Mouse (Mus musculus) kidney, adult 2 months (tissue): ENCODE results near the gene Mllt10. TPM values are rescaled to one million over a fixed set of nuclear protein-coding genes. Genes with fewer than 3 reads are reported as not detected.

Source experiments
- DNase-seq: peaks from one replicate; pipeline ENCODE4 v3.0.0; 2021
- H3K27ac ChIP-seq: fragments of 200-500 bp; 2 replicates; pipeline ENCODE4 v1.5.1; 2012; ENCODE audit warnings: low read depth, low read length, control low read depth, inconsistent platforms; ENCODE audit not compliant: insufficient read depth
- H3K27me3 ChIP-seq: fragments of 200-500 bp; replicated peaks from 2 replicates; pipeline ENCODE4 v1.6.1; 2012; ENCODE audit warnings: mild to moderate bottlenecking, moderate library complexity, low read length, inconsistent platforms; ENCODE audit not compliant: control insufficient read depth, insufficient read depth
- H3K36me3 ChIP-seq: fragments of 200-500 bp; 2 replicates; pipeline ENCODE4 v1.6.1; 2012; ENCODE audit warnings: mild to moderate bottlenecking, moderate library complexity, low read length, inconsistent platforms; ENCODE audit not compliant: control insufficient read depth, insufficient read depth
- H3K4me1 ChIP-seq: fragments of 200-500 bp; 2 replicates; pipeline ENCODE4 v1.6.1; 2011; ENCODE audit warnings: low read length; ENCODE audit not compliant: control insufficient read depth, insufficient read depth
- H3K4me3 ChIP-seq: fragments of 200-500 bp; 2 replicates; pipeline ENCODE4 v1.5.1; 2011; ENCODE audit warnings: mild to moderate bottlenecking, low read depth, low read length, control low read depth; ENCODE audit not compliant: insufficient read depth
- CTCF ChIP-seq: fragments of 200-500 bp; conservative IDR thresholded peaks from 2 replicates; pipeline ENCODE4 v1.5.1; 2011; ENCODE audit warnings: low read depth, mild to moderate bottlenecking, control low read depth, low read length, moderate library complexity, mixed read lengths; ENCODE audit not compliant: insufficient read depth, insufficient read length
- POLR2A ChIP-seq: fragments of 200-500 bp; IDR thresholded peaks from one replicate; pipeline ENCODE4 v1.6.1; 2011; ENCODE audit warnings: low read depth, low read length, control low read depth
- WGBS: fragments of 180-500 bp; shearing (Covaris S2); methylation state at CpG from one replicate; pipeline ENCODE4 v1.1.7; 2018; 5-methylcytosine and 5-hydroxymethylcytosine counted together
- polyA plus RNA-seq: library from polyadenylated mRNA; depleted of rRNA; stranded (reverse); fragments of >200 nt; gene quantifications from 2 replicates; pipeline ENCODE4 v1.2.3, GENCODE M21; 2012

Mllt10 gene
- polyA plus RNA-seq, 1 experiment: 32.7 TPM

DNA sequence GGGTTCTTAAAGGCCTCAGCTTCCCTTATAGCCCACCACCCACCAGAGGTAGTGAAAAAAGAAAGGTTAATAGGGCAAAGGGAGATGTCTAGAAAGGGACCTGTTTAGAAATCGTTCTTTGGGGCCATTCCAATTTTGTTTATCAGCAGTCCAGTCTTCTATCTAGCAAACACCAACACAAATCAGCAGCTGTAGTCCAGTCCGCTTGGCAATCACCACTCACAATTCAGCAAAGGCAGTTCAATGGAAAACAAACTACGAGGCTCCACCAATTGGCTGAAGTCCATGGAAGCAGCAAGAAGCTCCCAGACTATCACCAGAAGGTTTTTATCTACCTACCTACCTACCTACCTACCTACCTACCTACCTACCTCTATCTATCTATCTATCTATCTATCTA is 101.1 kb downstream of the Mllt10 start:
- no peaks in the 10 kb centered on the region for H3K4me1 ChIP-seq

DNA sequence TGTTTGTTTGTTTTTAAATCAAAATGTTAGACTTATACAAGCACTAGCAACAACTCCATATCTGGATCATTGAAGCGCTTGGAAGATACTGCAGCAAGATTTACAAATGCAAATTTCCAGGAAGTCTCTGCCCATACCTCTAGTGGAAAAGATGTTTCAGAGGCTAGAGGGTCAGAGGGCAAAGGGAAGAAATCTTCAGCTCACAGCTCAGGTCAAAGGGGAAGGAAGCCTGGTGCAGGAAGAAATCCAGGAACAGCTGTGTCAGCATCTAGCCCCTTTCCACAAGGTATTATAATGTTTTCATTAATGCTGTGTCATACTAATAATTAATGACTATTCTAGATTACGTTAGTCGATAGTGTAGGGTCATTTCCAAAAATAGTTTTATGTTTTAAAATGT is 104.4 kb downstream of the Mllt10 start:
- H3K36me3 ChIP-seq: peaks cover 4% of the 10 kb centered on the region
- 44% methylated on average over 3 of the region's 3 CpGs for WGBS
- TF ChIP-seq POLR2A (no peak), CTCF (no peak)

More for the DNA sequence above, 101.1 kb downstream of the Mllt10 start:
- peaks cover 3% of the 10 kb centered on the region for H3K36me3 ChIP-seq
- DNase-seq: no peak
- H3K4me3 ChIP-seq: no peak overlapping the region
- no peaks in the 10 kb centered on the region for H3K27me3 ChIP-seq
- H3K27ac ChIP-seq: no peak overlapping the region
- no peak for TF ChIP-seq POLR2A
- WGBS: 90% methylated on average over 3 of the region's 3 CpGs

DNA sequence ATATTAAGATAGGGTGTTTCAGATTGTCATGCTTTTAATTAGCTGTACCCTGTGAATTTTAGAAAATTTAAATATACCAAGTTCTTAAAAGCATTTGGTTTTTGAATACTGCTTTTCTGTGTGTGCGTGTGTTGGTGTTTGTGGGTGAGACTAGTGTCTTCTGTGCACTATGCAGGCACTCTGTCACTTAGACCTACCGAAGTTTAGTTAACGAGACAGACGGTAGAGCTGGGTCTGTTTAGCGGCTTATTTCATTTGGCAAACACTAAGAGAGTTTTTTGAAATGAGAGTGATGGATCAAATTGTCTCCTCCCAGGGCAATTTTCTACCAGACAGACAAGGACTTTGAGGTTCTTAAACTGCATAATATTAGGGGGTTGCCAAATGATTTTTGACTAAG is 106.0 kb downstream of the Mllt10 start:
- H3K27me3 ChIP-seq: no peaks in the 10 kb centered on the region
- no peak overlapping the region for H3K4me3 ChIP-seq
- peaks cover 4% of the 10 kb centered on the region for H3K36me3 ChIP-seq
- no peak for DNase-seq
- TF ChIP-seq POLR2A: no peak
- TF ChIP-seq CTCF: no peak
- H3K4me1 ChIP-seq: no peaks in the 10 kb centered on the region
- H3K27ac ChIP-seq: no peak overlapping the region
- 91% methylated on average over 5 of the region's 5 CpGs for WGBS

More for the DNA sequence above, 104.4 kb downstream of the Mllt10 start:
- peak; percentile 12 for DNase-seq
- Histone ChIP-seq H3K4me1 (no peaks in the 10 kb centered on the region), H3K4me3 (no peak overlapping the region), H3K27ac (no peak overlapping the region), H3K27me3 (no peaks in the 10 kb centered on the region)

- no peak for DNase-seq
- H3K27ac ChIP-seq: no peak overlapping the region
- no peak for TF ChIP-seq POLR2A
- no peak for TF ChIP-seq CTCF
- no peaks in the 10 kb centered on the region for H3K4me1 ChIP-seq
- 82% methylated on average over 2 of the region's 2 CpGs for WGBS
- peaks cover 4% of the 10 kb centered on the region for H3K36me3 ChIP-seq
- no peak overlapping the region for H3K4me3 ChIP-seq
- no peaks in the 10 kb centered on the region for H3K27me3 ChIP-seq
These were observed 110.5 kb downstream of the Mllt10 start for GRCm38 (mm10) chr2:18165511-18165910.

- WGBS: 84% methylated on average over 1 of the region's 1 CpGs
- Histone ChIP-seq H3K4me1 (no peaks in the 10 kb centered on the region), H3K36me3 (peaks cover under 1% of the 10 kb centered on the region), H3K27ac (no peak overlapping the region), H3K27me3 (no peaks in the 10 kb centered on the region), H3K4me3 (no peak overlapping the region)
- TF ChIP-seq POLR2A: no peak
- no peak for TF ChIP-seq CTCF
- DNase-seq: no peak
These were observed 114.3 kb downstream of the Mllt10 start for GRCm38 (mm10) chr2:18169174-18169948.

DNA sequence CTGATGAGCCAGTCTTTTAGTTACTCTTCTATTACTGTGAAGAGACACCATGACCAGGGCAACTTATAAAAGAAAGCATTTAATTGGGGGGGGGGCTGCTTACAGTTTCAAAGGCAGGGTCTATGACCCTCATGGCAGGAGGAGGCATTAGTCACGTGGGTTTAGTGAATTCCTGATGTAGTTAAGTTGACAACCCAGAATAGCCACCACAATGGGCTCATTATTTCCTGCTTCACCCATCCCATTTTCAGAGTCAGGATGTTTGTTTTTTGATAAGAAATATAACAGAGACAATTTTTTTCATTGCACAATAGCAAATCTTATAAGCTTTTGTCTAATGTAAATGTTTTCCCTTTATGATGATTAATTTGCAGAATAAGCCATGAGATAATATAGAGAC is 120.2 kb downstream of the Mllt10 start:
- Histone ChIP-seq H3K27ac (no peak overlapping the region), H3K4me3 (no peak overlapping the region), H3K4me1 (no peaks in the 10 kb centered on the region), H3K27me3 (no peaks in the 10 kb centered on the region), H3K36me3 (peaks cover 2% of the 10 kb centered on the region; the same call in 1 of the 2 replicates)
- TF ChIP-seq CTCF (no peak), POLR2A (no peak)
- 47% methylated on average over 1 of the region's 1 CpGs for WGBS
- DNase-seq: no peak

DNA sequence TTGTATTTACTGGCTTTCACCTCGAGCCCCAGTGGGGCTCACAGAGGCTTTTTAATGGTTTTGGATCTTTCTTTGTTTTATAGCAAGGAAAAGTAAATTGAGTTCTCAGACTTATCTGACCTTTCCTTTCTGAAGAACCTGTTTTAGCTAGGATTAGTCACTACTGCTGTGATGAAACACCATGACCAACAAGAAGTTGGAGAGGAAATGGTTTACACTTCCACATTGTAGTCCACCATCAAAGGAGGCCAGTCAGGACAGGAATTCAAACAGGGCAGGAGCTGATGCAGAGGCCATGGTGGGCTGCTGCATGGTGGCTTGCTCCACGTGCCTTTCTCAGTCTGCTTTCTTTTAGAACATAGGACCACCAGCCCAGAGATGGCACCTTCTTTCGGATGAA is 121.2 kb downstream of the Mllt10 start:
- DNase-seq: no peak
- Histone ChIP-seq H3K27me3 (no peaks in the 10 kb centered on the region), H3K4me3 (no peak overlapping the region), H3K4me1 (no peaks in the 10 kb centered on the region), H3K36me3 (peaks cover 2% of the 10 kb centered on the region; the same call in 1 of the 2 replicates), H3K27ac (no peak overlapping the region)
- 77% methylated on average over 3 of the region's 3 CpGs for WGBS
- TF ChIP-seq CTCF (no peak), POLR2A (no peak)
